Mouse (Mus musculus) lung, embryonic 14.5 days (tissue): ENCODE data around the gene Arhgef11. TPM values are rescaled to one million over a fixed set of nuclear protein-coding genes. Genes with fewer than 3 reads are reported as not detected.

Experiments
- ATAC-seq: fragments of 200-750 bp; cut with Nextera tagmentation; 2 replicates; pipeline ENCODE4 v1.8.0; 2017; ENCODE audit warnings: mild to moderate bottlenecking, moderate TSS enrichment, moderate library complexity; ENCODE audit not compliant: insufficient read depth
- DNase-seq: peaks from one replicate; pipeline ENCODE4 v3.0.0-alpha.2; 2015
- H3K27ac ChIP-seq: fragments of 300-500 bp; sonication (generic); 2 replicates; pipeline ENCODE4 v1.5.1; 2014; ENCODE audit warnings: low read depth, mild to moderate bottlenecking, moderate library complexity
- H3K27me3 ChIP-seq: fragments of 300-500 bp; sonication (generic); 2 replicates; pipeline ENCODE4 v1.6.1; 2014; ENCODE audit warnings: low read length, control low read depth; ENCODE audit not compliant: insufficient read depth
- H3K36me3 ChIP-seq: fragments of 300-500 bp; sonication (generic); 2 replicates; pipeline ENCODE4 v1.6.1; 2014; ENCODE audit warnings: control low read depth; ENCODE audit not compliant: insufficient read depth
- H3K4me1 ChIP-seq: fragments of 300-500 bp; sonication (generic); 2 replicates; pipeline ENCODE4 v1.6.1; 2014; ENCODE audit warnings: antibody characterized with exemption, control low read depth; ENCODE audit not compliant: insufficient read depth
- H3K4me2 ChIP-seq: fragments of 300-500 bp; sonication (generic); 2 replicates; pipeline ENCODE4 v1.6.1; 2014; ENCODE audit warnings: mild to moderate bottlenecking
- H3K4me3 ChIP-seq: fragments of 300-500 bp; sonication (generic); 2 replicates; pipeline ENCODE4 v1.5.1; 2014; ENCODE audit warnings: low read depth, low read length
- H3K9ac ChIP-seq: fragments of 300-500 bp; sonication (generic); 2 replicates; pipeline ENCODE4 v1.6.1; 2014
- H3K9me3 ChIP-seq: fragments of 300-500 bp; sonication (generic); 2 replicates; pipeline ENCODE4 v1.6.1; 2016; ENCODE audit warnings: low read depth, low read length, control low read depth
- CTCF ChIP-seq: IDR thresholded peaks from 2 replicates; pipeline ENCODE4 v1.5.1; 2016; ENCODE audit warnings: antibody characterized with exemption, low read depth
- WGBS: fragments of 180-500 bp; shearing (Covaris S2); extraction: QIAGEN DNeasy Blood & Tissue Kit; methylation state at CpG from one replicate; pipeline ENCODE4 v1.1.7; 2014; 5-methylcytosine and 5-hydroxymethylcytosine counted together
- microRNA-seq: library from miRNA; unstranded; fragments of <30 nt; microRNA quantifications from one replicate; pipeline ENCODE4, GENCODE M21; 2016; ENCODE audit warnings: borderline number of aligned reads
- polyA plus RNA-seq: library from polyadenylated mRNA; unstranded; fragments of >200 nt; fragmentation: Nextera tagmentation; extraction: Ambion mirVana; gene quantifications from 2 replicates; pipeline ENCODE4 v1.2.1, GENCODE M21; 2014

Arhgef11 gene
- polyA plus RNA-seq, 1 experiment from 2014 or later: 18.8 TPM

DNA sequence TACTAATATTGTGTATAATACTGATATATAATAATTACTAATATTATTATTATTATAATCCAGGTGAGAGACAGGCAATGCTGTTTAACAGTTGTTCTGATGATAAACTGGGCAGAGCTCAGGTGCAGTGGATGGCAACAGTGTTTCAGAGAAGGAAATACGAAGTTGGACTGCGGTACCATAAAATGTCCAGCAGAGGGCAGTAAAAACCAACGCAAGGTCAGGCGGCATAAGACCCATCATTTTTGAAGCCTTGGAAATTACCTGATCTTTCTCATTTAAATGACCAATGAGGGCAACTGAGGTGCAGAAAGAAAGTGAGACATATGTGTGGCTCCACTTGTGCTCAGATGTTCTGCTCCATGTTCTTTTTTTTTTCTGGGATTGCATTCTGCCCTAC is 152.9 kb downstream of the Arhgef11 start:
- ATAC-seq (no peak), DNase-seq (peak; percentile 91)
- Histone ChIP-seq H3K9me3 (no peaks in the 10 kb centered on the region), H3K27ac (no peak overlapping the region), H3K4me3 (no peak overlapping the region), H3K9ac (no peak overlapping the region), H3K36me3 (no peaks in the 10 kb centered on the region), H3K27me3 (no peaks in the 10 kb centered on the region; the same call in 1 of the 2 replicates), H3K4me2 (no peak overlapping the region), H3K4me1 (peaks cover 13% of the 10 kb centered on the region)
- TF ChIP-seq CTCF: peak; percentile 89
- WGBS: 0% methylated on average over 4 of the region's 4 CpGs

DNA sequence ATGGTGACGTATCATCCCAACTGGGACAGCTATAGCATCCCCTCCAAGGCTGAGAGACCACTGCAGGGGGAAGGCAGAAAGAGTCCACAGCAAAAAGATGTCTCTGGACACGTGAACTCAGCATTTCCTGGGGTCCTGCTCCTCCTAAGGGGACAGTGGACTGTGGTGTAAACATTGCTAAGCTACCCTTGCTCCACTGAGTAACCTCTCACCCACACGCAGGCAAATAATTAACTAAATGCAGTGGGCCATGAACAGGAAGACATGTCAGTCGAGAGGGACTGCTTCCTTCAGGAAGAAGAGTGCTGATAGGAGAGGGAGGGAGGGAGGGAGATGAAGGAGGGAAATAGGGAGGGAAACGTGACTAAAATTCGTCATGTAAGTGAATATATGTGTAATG is 153.7 kb downstream of the Arhgef11 start:
- H3K9ac ChIP-seq: no peak overlapping the region

DNA sequence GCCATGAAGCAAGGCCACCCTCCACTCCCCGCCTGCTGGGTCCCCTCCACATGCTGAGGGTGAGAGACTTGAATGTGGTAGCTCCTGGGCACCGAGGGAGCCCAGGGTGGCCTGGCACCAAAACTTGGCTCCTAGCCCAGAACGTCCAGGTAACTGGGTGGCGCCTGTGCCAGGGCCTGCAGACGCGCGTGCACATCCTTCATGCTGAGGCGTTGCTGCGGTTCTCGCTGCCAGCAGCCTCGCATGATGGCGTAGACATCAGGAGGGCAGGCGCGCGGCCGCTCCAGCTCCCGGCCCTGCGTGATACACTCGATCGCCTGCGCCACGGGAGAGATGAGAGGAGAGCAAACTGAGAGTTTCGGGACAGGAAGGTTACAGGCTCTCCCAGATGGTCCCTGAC is 160.9 kb downstream of the Arhgef11 start:
- no peak overlapping the region for H3K27ac ChIP-seq
- no peak for TF ChIP-seq CTCF
- ATAC-seq (no peak), DNase-seq (no peak)
- H3K9me3 ChIP-seq: no peaks in the 10 kb centered on the region
- H3K9ac ChIP-seq: no peak overlapping the region
- H3K4me2 ChIP-seq: peak overlapping the region; percentile 19; the same call in 1 of the 2 replicates
- H3K4me1 ChIP-seq: peaks cover 6% of the 10 kb centered on the region; the same call in 1 of the 2 replicates
- H3K27me3 ChIP-seq: peaks cover 7% of the 10 kb centered on the region; the same call in 1 of the 2 replicates
- WGBS: 48% methylated on average over 23 of the region's 23 CpGs
- H3K4me3 ChIP-seq: no peak overlapping the region
- no peaks in the 10 kb centered on the region for H3K36me3 ChIP-seq

More for the DNA sequence above, 153.7 kb downstream of the Arhgef11 start:
- 26% methylated on average over 6 of the region's 6 CpGs for WGBS
- ATAC-seq (no peak), DNase-seq (no peak)
- no peaks in the 10 kb centered on the region for H3K9me3 ChIP-seq
- H3K4me1 ChIP-seq: peaks cover 8% of the 10 kb centered on the region; the same call in 1 of the 2 replicates
- TF ChIP-seq CTCF: no peak
- H3K4me2 ChIP-seq: no peak overlapping the region
- no peak overlapping the region for H3K4me3 ChIP-seq
- no peaks in the 10 kb centered on the region for H3K36me3 ChIP-seq
- H3K27me3 ChIP-seq: no peaks in the 10 kb centered on the region; the same call in 1 of the 2 replicates
- no peak overlapping the region for H3K27ac ChIP-seq

DNA sequence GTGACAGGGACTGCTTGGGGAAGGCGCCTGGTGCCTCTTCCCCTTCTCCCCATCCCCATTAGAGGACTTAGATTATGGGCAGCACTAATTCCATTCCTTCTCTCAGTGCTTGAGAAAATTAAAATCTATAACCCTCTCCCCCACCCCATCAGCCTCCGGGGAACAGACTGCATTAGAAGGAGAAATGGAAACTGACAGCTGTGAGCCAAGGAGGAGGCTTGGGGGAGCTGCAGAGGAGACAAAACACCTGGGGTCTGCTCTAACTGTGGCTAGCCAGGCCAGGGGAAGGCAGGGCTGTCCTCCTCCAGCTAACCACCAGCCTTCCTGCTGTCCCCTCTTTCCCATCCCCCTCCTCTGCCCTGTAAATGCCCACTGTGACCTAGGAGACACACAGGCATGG is 161.7 kb downstream of the Arhgef11 start:
- H3K4me1 ChIP-seq: peaks cover 6% of the 10 kb centered on the region; the same call in 1 of the 2 replicates
- TF ChIP-seq CTCF: no peak
- ATAC-seq (0 out of 2 replicates have a peak, but pooled peaks have one; percentile 21), DNase-seq (no peak)
- no peaks in the 10 kb centered on the region for H3K9me3 ChIP-seq
- 36% methylated on average over 2 of the region's 2 CpGs for WGBS
- no peak overlapping the region for H3K4me3 ChIP-seq
- no peaks in the 10 kb centered on the region for H3K36me3 ChIP-seq
- peak overlapping the region; percentile 16; the same call in 1 of the 2 replicates for H3K9ac ChIP-seq
- no peak overlapping the region for H3K4me2 ChIP-seq
- H3K27me3 ChIP-seq: peaks cover 7% of the 10 kb centered on the region; the same call in 1 of the 2 replicates
- no peak overlapping the region for H3K27ac ChIP-seq

DNA sequence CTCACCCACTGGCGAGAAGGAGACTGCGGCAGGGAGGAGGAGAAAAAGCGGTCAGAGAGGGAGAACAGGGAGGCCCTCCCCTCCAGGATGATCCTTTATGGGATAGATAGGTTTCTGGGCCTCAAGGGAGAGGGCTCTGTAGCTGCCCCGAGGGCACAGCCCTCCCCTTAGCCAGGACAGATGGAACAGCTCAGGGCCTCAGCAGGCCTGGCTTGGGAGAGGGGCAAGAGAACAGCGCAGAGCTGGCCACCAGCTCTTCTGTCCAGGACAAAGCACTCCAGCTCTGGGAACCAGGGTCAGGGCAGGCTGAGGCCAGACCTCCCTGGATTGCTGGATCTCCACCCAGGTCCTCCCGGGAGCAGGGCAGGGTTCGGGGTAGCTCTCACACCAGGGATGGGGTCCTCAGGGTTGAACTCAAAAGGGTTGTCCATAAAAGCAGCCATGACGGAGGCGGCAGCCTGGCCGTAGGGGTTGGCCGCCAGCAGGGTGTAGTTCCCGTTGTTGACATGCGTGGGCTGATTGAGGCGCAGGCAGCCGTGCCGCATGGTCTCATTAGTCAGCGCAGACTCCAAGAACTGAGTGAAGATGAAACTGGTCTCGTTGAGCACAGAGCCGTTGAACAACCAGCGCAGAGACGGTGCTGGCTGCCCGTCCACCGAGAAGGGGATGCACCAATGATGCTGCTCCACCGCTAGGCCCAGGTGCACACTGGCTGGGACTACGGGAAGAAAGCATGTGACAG is 166.1 kb downstream of the Arhgef11 start:
- peak; percentile 48; the same call in 1 of the 2 replicates for ATAC-seq
- Histone ChIP-seq H3K4me3 (no peak overlapping the region), H3K9me3 (no peaks in the 10 kb centered on the region), H3K9ac (no peak overlapping the region), H3K27me3 (peaks cover 7% of the 10 kb centered on the region; the same call in 1 of the 2 replicates), H3K36me3 (no peaks in the 10 kb centered on the region), H3K4me1 (peaks cover 10% of the 10 kb centered on the region; the same call in 1 of the 2 replicates), H3K27ac (no peak overlapping the region), H3K4me2 (no peak overlapping the region)
- DNase-seq: no peak
- 80% methylated on average over 25 of the region's 25 CpGs for WGBS
- no peak for TF ChIP-seq CTCF

DNA sequence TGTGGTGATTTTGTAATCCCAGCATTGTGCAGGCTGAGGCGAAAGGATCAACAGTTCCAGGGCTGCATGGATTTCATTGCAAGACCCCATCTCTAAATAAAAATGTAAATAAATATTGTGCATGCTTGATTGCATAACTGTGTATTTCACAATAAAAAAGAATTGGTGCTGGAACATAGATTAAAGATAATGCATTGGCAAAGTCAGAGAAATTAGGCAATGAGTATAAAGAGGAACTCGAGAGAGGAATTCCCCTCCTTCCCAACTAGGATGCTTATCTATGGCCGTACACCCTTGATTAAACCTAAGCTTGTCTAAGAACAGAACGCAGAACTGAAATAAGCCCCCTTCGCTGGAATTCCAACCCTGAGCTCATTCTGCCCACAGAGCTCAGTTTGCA is 167.8 kb downstream of the Arhgef11 start:
- no peak overlapping the region for H3K9ac ChIP-seq
- 61% methylated on average over 5 of the region's 5 CpGs for WGBS

DNA sequence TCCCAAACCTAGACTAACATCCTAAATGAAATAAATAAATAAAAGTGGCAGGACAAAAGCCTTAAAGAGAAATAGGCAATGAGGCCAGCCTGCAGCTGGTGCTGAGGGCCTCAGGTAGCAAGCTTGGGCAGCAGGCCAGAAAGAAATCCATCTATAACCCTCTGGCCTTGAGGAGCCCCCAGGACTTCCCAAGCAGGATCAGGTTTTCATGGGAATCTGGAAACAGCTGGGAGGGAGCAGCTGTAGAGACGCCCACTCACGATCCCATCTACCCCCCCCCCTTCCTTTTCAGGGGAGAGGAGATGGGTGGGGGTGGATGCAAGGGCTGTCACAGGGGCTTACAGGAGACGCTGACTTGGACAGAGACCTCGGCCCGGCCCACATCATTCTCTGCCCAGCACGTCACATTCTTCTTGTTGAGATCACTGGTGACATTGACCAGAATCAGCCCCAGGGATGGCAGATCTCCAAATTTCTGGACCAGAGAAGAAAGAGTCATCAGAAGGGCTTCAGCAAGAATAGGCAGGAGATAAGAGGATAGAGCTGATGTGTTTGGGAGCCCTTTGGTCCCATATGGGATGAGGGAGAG is 168.4 kb downstream of the Arhgef11 start:
- ATAC-seq (no peak), DNase-seq (peak; percentile 48)
- Histone ChIP-seq H3K27me3 (0 out of 2 replicates have a peak, but pooled peaks cover under 1% of the 10 kb centered on the region), H3K27ac (no peak overlapping the region), H3K36me3 (no peaks in the 10 kb centered on the region), H3K9ac (no peak overlapping the region), H3K4me2 (no peak overlapping the region), H3K4me3 (no peak overlapping the region), H3K4me1 (peaks cover 7% of the 10 kb centered on the region; the same call in 1 of the 2 replicates), H3K9me3 (no peaks in the 10 kb centered on the region)
- WGBS: 24% methylated on average over 6 of the region's 6 CpGs
- TF ChIP-seq CTCF: no peak

More for the DNA sequence above, 167.8 kb downstream of the Arhgef11 start:
- H3K27ac ChIP-seq: no peak overlapping the region
- no peaks in the 10 kb centered on the region for H3K27me3 ChIP-seq
- no peaks in the 10 kb centered on the region for H3K36me3 ChIP-seq
- H3K4me3 ChIP-seq: no peak overlapping the region
- no peak for TF ChIP-seq CTCF
- no peak overlapping the region for H3K4me2 ChIP-seq
- H3K9me3 ChIP-seq: no peaks in the 10 kb centered on the region
- H3K4me1 ChIP-seq: peaks cover 7% of the 10 kb centered on the region; the same call in 1 of the 2 replicates
- DNase-seq (no peak), ATAC-seq (no peak)

Small RNA genes within 50 kb of the gene (microRNA-seq; reads per million reads assigned to microRNA genes)
- not detected for gene Gm24109

Other genes with a start within 250 kb of the Arhgef11 start
- gene Fcrl1, start 241.2 kb upstream of the Arhgef11 start, polyA plus RNA-seq: 0.20 TPM in 1 of 2 replicates, not detected in the other
- gene Fcrl5, start 181.8 kb upstream of the Arhgef11 start, polyA plus RNA-seq: not detected in 2 replicates
- 10.8 and 12.8 TPM in 2 replicates for gene Etv3, start 92.2 kb upstream of the Arhgef11 start, polyA plus RNA-seq
- 0.63 and 0.77 TPM in 2 replicates for gene Lrrc71, start 131.1 kb downstream of the Arhgef11 start, polyA plus RNA-seq
- gene Ntrk1, start 177.6 kb downstream of the Arhgef11 start, polyA plus RNA-seq: 0.22 and 0.39 TPM in 2 replicates
- 0.05 TPM in 1 of 2 replicates, not detected in the other for gene Insrr, start 179.4 kb downstream of the Arhgef11 start, polyA plus RNA-seq
- gene Pear1, start 206.7 kb downstream of the Arhgef11 start, polyA plus RNA-seq: 30.2 and 31.7 TPM in 2 replicates
- 0.09 TPM in 2 replicates for gene Sh2d2a, start 229.2 kb downstream of the Arhgef11 start, polyA plus RNA-seq